Mouse (Mus musculus): ENCODE data around the gene Tmem205.
A peak's percentile ranks its signal among the peaks of the same experiment; 100 is the strongest.

Gene Tmem205

GRCm38 (mm10) chr9:21909474-21910223 lies 17.7 kb downstream of the Tmem205 start:
- DNase-seq, result no peak

- no peak for DNase-seq
These were observed 19.1 kb downstream of the Tmem205 start for GRCm38 (mm10) chr9:21908216-21908615.

- DNase-seq, result no peak
These were observed 23.3 kb downstream of the Tmem205 start for GRCm38 (mm10) chr9:21904031-21904430.

- peak; percentile 70 to 76 for DNase-seq
These were observed 26.0 kb downstream of the Tmem205 start for GRCm38 (mm10) chr9:21901223-21901820.

DNA sequence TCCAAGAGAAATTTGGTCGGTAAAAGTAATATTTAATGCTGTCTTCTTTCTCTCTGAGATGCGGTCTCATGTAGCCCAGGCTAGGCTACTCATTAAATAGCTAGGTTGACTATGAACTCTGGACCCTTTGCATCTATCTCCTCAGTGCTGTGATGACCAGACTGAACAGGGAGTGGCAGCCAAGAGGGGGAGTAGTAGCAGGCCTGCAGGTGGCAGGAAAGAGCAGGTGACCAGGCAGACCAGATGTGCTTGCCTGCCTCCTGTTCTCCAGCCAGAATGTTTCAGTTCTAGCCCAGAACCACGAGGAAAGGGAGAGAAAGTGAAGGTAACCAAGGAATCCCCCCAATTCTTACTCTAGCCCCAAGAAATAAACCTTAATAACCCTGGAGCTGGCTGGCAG lies 38.1 kb downstream of the Tmem205 start:
- DNase-seq, result no peak

GRCm38 (mm10) chr9:21876601-21877000 lies 50.8 kb downstream of the Tmem205 start:
- no peak for DNase-seq

GRCm38 (mm10) chr9:21872204-21872603 lies 55.2 kb downstream of the Tmem205 start:
- no peak for DNase-seq

All from kidney, adult 8-10 months (tissue).